Mouse (Mus musculus): Measurements from ENCODE around the gene Gad1. TPM values are rescaled to one million over a fixed set of nuclear protein-coding genes. Genes with fewer than 3 reads are reported as not detected.

Gad1 gene
- total RNA-seq (2014; rRNA removed): 154 and 181 TPM in 2 replicates
- 160 and 176 TPM in 2 replicates for polyA plus RNA-seq (2015; fragmentation: Nextera tagmentation; extraction: Ambion mirVana)

- H3K4me1 ChIP-seq (ENCODE audit: insufficient read depth, low read length): no peaks in the 10 kb centered on the region
- 72% methylated on average over 4 of the region's 4 CpGs for WGBS
- TF ChIP-seq CTCF (IDR thresholded peaks at IDR 0.05): no peak
- H3K9ac ChIP-seq (replicated peaks; ENCODE audit: low read length, poor library complexity, severe bottlenecking): no peak within 1 kb of the TSS
- no peaks in the 10 kb centered on the region for H3K36me3 ChIP-seq (ENCODE audit: insufficient read depth, low read length)
- H3K27ac ChIP-seq (ENCODE audit: low read depth, low read length): no peak within 1 kb of the TSS
- H3K9me3 ChIP-seq (ENCODE audit: low read length): no peaks in the 10 kb centered on the region
- no peak within 1 kb of the TSS for H3K4me2 ChIP-seq (ENCODE audit: low read depth, low read length, poor library complexity, severe bottlenecking)
- no peaks in the 10 kb centered on the region for H3K27me3 ChIP-seq (ENCODE audit: insufficient read depth, low read length)
- ATAC-seq (ENCODE audit: low FRiP score) (no peak), DNase-seq (ENCODE audit: low spot score) (no peak)
- no peak within 1 kb of the TSS for H3K4me3 ChIP-seq (ENCODE audit: low read depth, low read length)
These were observed at the start of gene Gad1 for GRCm38 (mm10) chr2:70552772-70553171. Gad1 (plus strand) TSS chr2:70553072.

- H3K4me1 ChIP-seq (ENCODE audit: insufficient read depth, low read length): 0 out of 2 replicates have a peak, but pooled peaks cover 1% of the 10 kb centered on the region
- no peaks in the 10 kb centered on the region for H3K27me3 ChIP-seq (ENCODE audit: insufficient read depth, low read length)
- H3K9ac ChIP-seq (replicated peaks; ENCODE audit: low read length, poor library complexity, severe bottlenecking): no peak overlapping the region
- ATAC-seq (ENCODE audit: low FRiP score) (no peak), DNase-seq (ENCODE audit: low spot score) (no peak)
- 88% methylated on average over 10 of the region's 10 CpGs for WGBS
- no peak overlapping the region for H3K4me2 ChIP-seq (ENCODE audit: low read depth, low read length, poor library complexity, severe bottlenecking)
- no peak overlapping the region for H3K4me3 ChIP-seq (ENCODE audit: low read depth, low read length)
- no peak overlapping the region for H3K27ac ChIP-seq (ENCODE audit: low read depth, low read length)
- H3K36me3 ChIP-seq (ENCODE audit: insufficient read depth, low read length): no peaks in the 10 kb centered on the region
- no peak for TF ChIP-seq CTCF (IDR thresholded peaks at IDR 0.05)
- H3K9me3 ChIP-seq (ENCODE audit: low read length): no peaks in the 10 kb centered on the region
These were observed 49.4 kb upstream of the Gad1 start for GRCm38 (mm10) chr2:70503436-70503835.

GRCm38 (mm10) chr2:70505229-70505628 lies 47.6 kb upstream of the Gad1 start:
- Histone ChIP-seq H3K4me1 (ENCODE audit: insufficient read depth, low read length) (0 out of 2 replicates have a peak, but pooled peaks cover 4% of the 10 kb centered on the region), H3K27ac (ENCODE audit: low read depth, low read length) (no peak overlapping the region), H3K36me3 (ENCODE audit: insufficient read depth, low read length) (no peaks in the 10 kb centered on the region), H3K27me3 (ENCODE audit: insufficient read depth, low read length) (no peaks in the 10 kb centered on the region), H3K4me2 (ENCODE audit: low read depth, low read length, poor library complexity, severe bottlenecking) (no peak overlapping the region), H3K9ac (replicated peaks; ENCODE audit: low read length, poor library complexity, severe bottlenecking) (no peak overlapping the region), H3K4me3 (ENCODE audit: low read depth, low read length) (no peak overlapping the region), H3K9me3 (ENCODE audit: low read length) (no peaks in the 10 kb centered on the region)
- 26% methylated on average over 1 of the region's 1 CpGs for WGBS
- peak; percentile 62 for TF ChIP-seq CTCF (IDR thresholded peaks at IDR 0.05)
- DNase-seq (ENCODE audit: low spot score): peak; percentile 30
- no peak for ATAC-seq (ENCODE audit: low FRiP score)

- H3K27me3 ChIP-seq (ENCODE audit: insufficient read depth, low read length): no peaks in the 10 kb centered on the region
- ATAC-seq (ENCODE audit: low FRiP score) (no peak), DNase-seq (ENCODE audit: low spot score) (no peak)
- H3K4me1 ChIP-seq (ENCODE audit: insufficient read depth, low read length): 0 out of 2 replicates have a peak, but pooled peaks cover 4% of the 10 kb centered on the region
- no peaks in the 10 kb centered on the region for H3K9me3 ChIP-seq (ENCODE audit: low read length)
- no peaks in the 10 kb centered on the region for H3K36me3 ChIP-seq (ENCODE audit: insufficient read depth, low read length)
- no peak overlapping the region for H3K9ac ChIP-seq (replicated peaks; ENCODE audit: low read length, poor library complexity, severe bottlenecking)
- WGBS: 20% methylated on average over 4 of the region's 4 CpGs
- H3K4me2 ChIP-seq (ENCODE audit: low read depth, low read length, poor library complexity, severe bottlenecking): no peak overlapping the region
- no peak for TF ChIP-seq CTCF (IDR thresholded peaks at IDR 0.05)
- H3K4me3 ChIP-seq (ENCODE audit: low read depth, low read length): no peak overlapping the region
- H3K27ac ChIP-seq (ENCODE audit: low read depth, low read length): 0 out of 2 replicates have a peak overlapping the region, but pooled peaks have one; percentile 9
These were observed 47.0 kb upstream of the Gad1 start for GRCm38 (mm10) chr2:70505896-70506295.

GRCm38 (mm10) chr2:70506372-70506771 lies 46.5 kb upstream of the Gad1 start:
- no peak for ATAC-seq (ENCODE audit: low FRiP score)
- no peaks in the 10 kb centered on the region for H3K36me3 ChIP-seq (ENCODE audit: insufficient read depth, low read length)
- WGBS: 40% methylated on average over 2 of the region's 2 CpGs
- no peaks in the 10 kb centered on the region for H3K9me3 ChIP-seq (ENCODE audit: low read length)
- no peak for DNase-seq (ENCODE audit: low spot score)
- no peak overlapping the region for H3K9ac ChIP-seq (replicated peaks; ENCODE audit: low read length, poor library complexity, severe bottlenecking)
- no peak overlapping the region for H3K4me2 ChIP-seq (ENCODE audit: low read depth, low read length, poor library complexity, severe bottlenecking)
- H3K27ac ChIP-seq (ENCODE audit: low read depth, low read length): no peak overlapping the region
- 0 out of 2 replicates have a peak, but pooled peaks cover 4% of the 10 kb centered on the region for H3K4me1 ChIP-seq (ENCODE audit: insufficient read depth, low read length)
- no peak overlapping the region for H3K4me3 ChIP-seq (ENCODE audit: low read depth, low read length)
- TF ChIP-seq CTCF (IDR thresholded peaks at IDR 0.05): no peak
- H3K27me3 ChIP-seq (ENCODE audit: insufficient read depth, low read length): no peaks in the 10 kb centered on the region

- Histone ChIP-seq H3K27ac (ENCODE audit: low read depth, low read length) (0 out of 2 replicates have a peak within 1 kb of the TSS, but pooled peaks have one; percentile 38), H3K27me3 (ENCODE audit: insufficient read depth, low read length) (no peaks in the 10 kb centered on the region), H3K4me2 (ENCODE audit: low read depth, low read length, poor library complexity, severe bottlenecking) (peak within 1 kb of the TSS; percentile 94), H3K4me1 (ENCODE audit: insufficient read depth, low read length) (0 out of 2 replicates have a peak, but pooled peaks cover 4% of the 10 kb centered on the region), H3K4me3 (ENCODE audit: low read depth, low read length) (peak within 1 kb of the TSS; percentile 68), H3K9ac (replicated peaks; ENCODE audit: low read length, poor library complexity, severe bottlenecking) (peak within 1 kb of the TSS; percentile 58), H3K36me3 (ENCODE audit: insufficient read depth, low read length) (no peaks in the 10 kb centered on the region), H3K9me3 (ENCODE audit: low read length) (no peaks in the 10 kb centered on the region)
- no peak for TF ChIP-seq CTCF (IDR thresholded peaks at IDR 0.05)
- ATAC-seq (ENCODE audit: low FRiP score) (no peak), DNase-seq (ENCODE audit: low spot score) (peak; percentile 35)
- WGBS: 6% methylated on average over 10 of the region's 10 CpGs
These were observed 44.4 kb upstream of the Gad1 start, which contains the start of gene Erich2 for GRCm38 (mm10) chr2:70508496-70508895. Erich2 (plus strand) TSS chr2:70508819.
